ENCODE assay signal across 13 mouse cellular contexts in genomic region chr16:23504320-23504744, GRCm38 (mm10). TPM values are rescaled to one million over a fixed set of nuclear protein-coding genes. Genes with fewer than 3 reads are reported as not detected.
DNase-seq lines count a peak whose midpoint lies in the region; ATAC-seq lines count a peak whose summit lies in the region.
"Had no signal": no experiment of that assay in that cellular context is flagged by ENCODE, and none has a peak within 500 bp of the region (broad histone marks: within the 10 kb centered on the region; RNA-seq: fewer than 3 reads in every experiment).

No protein-coding gene starts in this region.

- WGBS in embryonic facial prominence, embryonic 11.5 days, result 34% methylated on average over 3 of the region's 3 CpGs
- 17% methylated on average over 3 of the region's 3 CpGs for WGBS in hindbrain, embryonic 13.5 days
- WGBS in midbrain, embryonic 16.5 days, result 21% methylated on average over 3 of the region's 3 CpGs
- WGBS in intestine, embryonic 15.5 days, result 76% methylated on average over 3 of the region's 3 CpGs

- 0 out of 2 replicates have a peak, but pooled peaks have one; percentile 56 for ATAC-seq in embryonic facial prominence, embryonic 11.5 days (replicated peaks; ENCODE audit: insufficient number of reproducible peaks, low FRiP score, low TSS enrichment, low read depth)
- peak; percentile 88 for ATAC-seq in hindbrain, embryonic 13.5 days (ENCODE audit: low FRiP score)
- ATAC-seq in midbrain, embryonic 16.5 days, result peak; percentile 92
- ATAC-seq in intestine, embryonic 15.5 days, result no peak
- ATAC-seq: CD4-positive, CD25-positive, alpha-beta regulatory T cell, adult 4 months; Patski had no signal

- no peak overlapping the region for H3K4me2 ChIP-seq in embryonic facial prominence, embryonic 11.5 days (ENCODE audit: low read depth, low read length)
- H3K4me2 ChIP-seq in hindbrain, embryonic 13.5 days, result no peak overlapping the region
- no peak overlapping the region for H3K4me2 ChIP-seq in midbrain, embryonic 16.5 days (ENCODE audit: low read length)
- H3K4me2 ChIP-seq in intestine, embryonic 15.5 days (replicated peaks), result no peak overlapping the region

- peak; percentile 79 for DNase-seq in ES-CJ7 (ENCODE audit: low read depth, low spot score)
- DNase-seq in embryonic facial prominence, embryonic 11.5 days (ENCODE audit: low spot score), result no peak
- no peak for DNase-seq in kidney, adult 18-20 months
- DNase-seq in gastrocnemius, postnatal 36 days, result no peak
- DNase-seq: adrenal gland, adult 8-10 months; gastrocnemius, postnatal 25 days; kidney, adult 8-10 months; lung, postnatal 14 days had no signal

- H3K36me3 ChIP-seq in embryonic facial prominence, embryonic 11.5 days (replicated peaks; ENCODE audit: control insufficient read depth, insufficient read depth, low read depth, low read length), result no peaks in the 10 kb centered on the region
- no peaks in the 10 kb centered on the region for H3K36me3 ChIP-seq in hindbrain, embryonic 13.5 days
- no peaks in the 10 kb centered on the region for H3K36me3 ChIP-seq in midbrain, embryonic 16.5 days (ENCODE audit: control insufficient read depth, insufficient read depth, low read length)
- no peaks in the 10 kb centered on the region for H3K36me3 ChIP-seq in intestine, embryonic 15.5 days

- H3K27ac ChIP-seq in embryonic facial prominence, embryonic 11.5 days (replicated peaks; ENCODE audit: low read depth, low read length), result no peak overlapping the region
- peak overlapping the region; percentile 69 for H3K27ac ChIP-seq in hindbrain, embryonic 13.5 days
- H3K27ac ChIP-seq in midbrain, embryonic 16.5 days (ENCODE audit: low read length), result peak overlapping the region; percentile 62
- no peak overlapping the region for H3K27ac ChIP-seq in intestine, embryonic 15.5 days

- H3K4me1 ChIP-seq in embryonic facial prominence, embryonic 11.5 days (ENCODE audit: control insufficient read depth, insufficient read depth, low read length), result no peaks in the 10 kb centered on the region
- peaks cover 25% of the 10 kb centered on the region for H3K4me1 ChIP-seq in hindbrain, embryonic 13.5 days (replicated peaks)
- peaks cover 13% of the 10 kb centered on the region for H3K4me1 ChIP-seq in midbrain, embryonic 16.5 days (ENCODE audit: control insufficient read depth, insufficient read depth, low read length)
- H3K4me1 ChIP-seq in intestine, embryonic 15.5 days (replicated peaks), result no peaks in the 10 kb centered on the region

- H3K9me3 ChIP-seq in embryonic facial prominence, embryonic 11.5 days (replicated peaks; ENCODE audit: control insufficient read depth, low read length), result no peaks in the 10 kb centered on the region
- no peaks in the 10 kb centered on the region for H3K9me3 ChIP-seq in hindbrain, embryonic 13.5 days
- no peaks in the 10 kb centered on the region for H3K9me3 ChIP-seq in midbrain, embryonic 16.5 days (replicated peaks; ENCODE audit: control insufficient read depth, low read length, poor library complexity, severe bottlenecking)
- no peaks in the 10 kb centered on the region for H3K9me3 ChIP-seq in intestine, embryonic 15.5 days

- H3K27me3 ChIP-seq in embryonic facial prominence, embryonic 11.5 days (ENCODE audit: control insufficient read depth, insufficient read depth, low read length), result no peaks in the 10 kb centered on the region
- no peaks in the 10 kb centered on the region for H3K27me3 ChIP-seq in hindbrain, embryonic 13.5 days
- no peaks in the 10 kb centered on the region for H3K27me3 ChIP-seq in midbrain, embryonic 16.5 days (ENCODE audit: control insufficient read depth, insufficient read depth, low read depth, low read length)
- no peaks in the 10 kb centered on the region for H3K27me3 ChIP-seq in intestine, embryonic 15.5 days (replicated peaks)
- H3K27me3 ChIP-seq: Patski had no signal

- no peak overlapping the region for H3K9ac ChIP-seq in embryonic facial prominence, embryonic 11.5 days (replicated peaks; ENCODE audit: low read length)
- no peak overlapping the region for H3K9ac ChIP-seq in hindbrain, embryonic 13.5 days
- H3K9ac ChIP-seq in midbrain, embryonic 16.5 days (ENCODE audit: low read depth, low read length), result no peak overlapping the region
- H3K9ac ChIP-seq in intestine, embryonic 15.5 days, result no peak overlapping the region

- H3K4me3 ChIP-seq in embryonic facial prominence, embryonic 11.5 days (ENCODE audit: low read depth, low read length), result no peak overlapping the region
- H3K4me3 ChIP-seq in hindbrain, embryonic 13.5 days, result no peak overlapping the region
- no peak overlapping the region for H3K4me3 ChIP-seq in midbrain, embryonic 16.5 days (ENCODE audit: low read depth, low read length)
- H3K4me3 ChIP-seq in intestine, embryonic 15.5 days (replicated peaks), result no peak overlapping the region

- intact Hi-C loops in gastrocnemius, postnatal 36 days (cut with DNase I), result no loop called here

RNA-seq across cellular contexts. Expression of gene Rtp4, which starts 15.8 kb away (rescaled TPM):
- 2.1 TPM in 2 replicates for polyA plus RNA-seq in embryonic facial prominence, embryonic 11.5 days (2014; fragmentation: Nextera tagmentation; extraction: Ambion mirVana)
- polyA plus RNA-seq in hindbrain, embryonic 13.5 days (2015; fragmentation: Nextera tagmentation; extraction: Ambion mirVana), result 3.2 and 3.8 TPM in 2 replicates
- 2.6 and 2.8 TPM in 2 replicates for polyA plus RNA-seq in midbrain, embryonic 16.5 days (2015; fragmentation: Nextera tagmentation; extraction: Ambion mirVana)
- polyA plus RNA-seq in intestine, embryonic 15.5 days (2015; fragmentation: Nextera tagmentation; extraction: Ambion mirVana), result 8.2 and 9.6 TPM in 2 replicates
- total RNA-seq in gastrocnemius, postnatal 36 days (2021), result 1 to 10 TPM; 1.3 to 2.1 TPM

RNA-seq across cellular contexts. Expression of gene Masp1, which starts 16.3 kb away (rescaled TPM):
- 3.9 and 5.4 TPM in 2 replicates for polyA plus RNA-seq in embryonic facial prominence, embryonic 11.5 days (2014; fragmentation: Nextera tagmentation; extraction: Ambion mirVana)
- 31.3 and 36.9 TPM in 2 replicates for polyA plus RNA-seq in hindbrain, embryonic 13.5 days (2015; fragmentation: Nextera tagmentation; extraction: Ambion mirVana)
- polyA plus RNA-seq in midbrain, embryonic 16.5 days (2015; fragmentation: Nextera tagmentation; extraction: Ambion mirVana), result 26.8 and 29.6 TPM in 2 replicates
- polyA plus RNA-seq in intestine, embryonic 15.5 days (2015; fragmentation: Nextera tagmentation; extraction: Ambion mirVana), result 4.5 and 4.8 TPM in 2 replicates
- 10 to 100 TPM; 15.4 to 15.8 TPM for total RNA-seq in gastrocnemius, postnatal 36 days (2021)
- polyA plus RNA-seq: CD4-positive, CD25-positive, alpha-beta regulatory T cell, adult 4 months had no signal

Comparison
In these comparisons a context has a peak if more than half of its experiments do, and no peak if none do; other contexts are left out.
1. H3K27ac ChIP-seq: peak in hindbrain, embryonic 13.5 days (single experiment) and midbrain, embryonic 16.5 days (single experiment); none in embryonic facial prominence, embryonic 11.5 days (single experiment) and intestine, embryonic 15.5 days (single experiment).